Mouse (Mus musculus) heart, embryonic 11.5 days (tissue): ENCODE data around the gene Atp13a1. TPM values are rescaled to one million over a fixed set of nuclear protein-coding genes. Genes with fewer than 3 reads are reported as not detected.
A peak's percentile ranks its signal among the peaks of the same experiment; 100 is the strongest.

Experiments
- ATAC-seq: fragments of 200-750 bp; cut with Nextera tagmentation; replicated peaks from 2 replicates; pipeline ENCODE4 v1.8.0; 2017; ENCODE audit warnings: moderate library complexity; ENCODE audit not compliant: insufficient number of reproducible peaks, low FRiP score, low TSS enrichment
- H3K27ac ChIP-seq: fragments of 300-500 bp; sonication (generic); 2 replicates; pipeline ENCODE4 v1.5.1; 2014; ENCODE audit warnings: mild to moderate bottlenecking, low read depth, low read length
- H3K27me3 ChIP-seq: fragments of 300-500 bp; sonication (generic); 2 replicates; pipeline ENCODE4 v1.6.1; 2014; ENCODE audit warnings: mild to moderate bottlenecking, low read length, mixed read lengths; ENCODE audit not compliant: control insufficient read depth, insufficient read depth
- H3K36me3 ChIP-seq: fragments of 300-500 bp; sonication (generic); 2 replicates; pipeline ENCODE4 v1.6.1; 2014; ENCODE audit warnings: mild to moderate bottlenecking, low read length, moderate library complexity, mixed read lengths; ENCODE audit not compliant: control insufficient read depth, insufficient read depth
- H3K4me1 ChIP-seq: fragments of 300-500 bp; sonication (generic); 2 replicates; pipeline ENCODE4 v1.6.1; 2014; ENCODE audit warnings: low read length; ENCODE audit not compliant: control insufficient read depth, insufficient read depth
- H3K4me2 ChIP-seq: fragments of 300-500 bp; sonication (generic); 2 replicates; pipeline ENCODE4 v1.6.1; 2014; ENCODE audit warnings: mild to moderate bottlenecking, moderate library complexity
- H3K4me3 ChIP-seq: fragments of 300-500 bp; sonication (generic); 2 replicates; pipeline ENCODE4 v1.5.1; 2014; ENCODE audit warnings: low read depth, low read length
- H3K9ac ChIP-seq: fragments of 300-500 bp; sonication (generic); 2 replicates; pipeline ENCODE4 v1.6.1; 2014; ENCODE audit warnings: mild to moderate bottlenecking, low read depth, low read length, moderate library complexity
- H3K9me3 ChIP-seq: fragments of 300-500 bp; sonication (generic); replicated peaks from 2 replicates; pipeline ENCODE4 v1.6.1; 2016; ENCODE audit warnings: low read length; ENCODE audit not compliant: control insufficient read depth
- WGBS: fragments of 180-500 bp; shearing (Covaris S2); extraction: QIAGEN DNeasy Blood & Tissue Kit; methylation state at CpG from one replicate; pipeline ENCODE4 v1.1.7; 2014; ENCODE audit not compliant: insufficient replicate concordance; 5-methylcytosine and 5-hydroxymethylcytosine counted together
- polyA plus RNA-seq: library from polyadenylated mRNA; unstranded; fragments of >200 nt; fragmentation: Nextera tagmentation; extraction: Ambion mirVana; gene quantifications from 2 replicates; pipeline ENCODE4 v1.2.1, GENCODE M21; 2014

The Atp13a1 gene
- polyA plus RNA-seq, 1 experiment from 2014 or later, result 25.6 TPM

- no peak for ATAC-seq
- peaks cover 17% of the 10 kb centered on the region for H3K36me3 ChIP-seq
- no peaks in the 10 kb centered on the region for H3K9me3 ChIP-seq
- no peak overlapping the region for H3K9ac ChIP-seq
- H3K4me2 ChIP-seq, result no peak overlapping the region
- no peaks in the 10 kb centered on the region for H3K27me3 ChIP-seq
- no peak overlapping the region for H3K27ac ChIP-seq
- H3K4me1 ChIP-seq, result peaks cover 6% of the 10 kb centered on the region; the same call in 1 of the 2 replicates
- no peak overlapping the region for H3K4me3 ChIP-seq
- WGBS, result 84% methylated on average over 4 of the region's 4 CpGs
These were observed 24.4 kb downstream of the Atp13a1 start for GRCm38 (mm10) chr8:69815396-69815795.

DNA sequence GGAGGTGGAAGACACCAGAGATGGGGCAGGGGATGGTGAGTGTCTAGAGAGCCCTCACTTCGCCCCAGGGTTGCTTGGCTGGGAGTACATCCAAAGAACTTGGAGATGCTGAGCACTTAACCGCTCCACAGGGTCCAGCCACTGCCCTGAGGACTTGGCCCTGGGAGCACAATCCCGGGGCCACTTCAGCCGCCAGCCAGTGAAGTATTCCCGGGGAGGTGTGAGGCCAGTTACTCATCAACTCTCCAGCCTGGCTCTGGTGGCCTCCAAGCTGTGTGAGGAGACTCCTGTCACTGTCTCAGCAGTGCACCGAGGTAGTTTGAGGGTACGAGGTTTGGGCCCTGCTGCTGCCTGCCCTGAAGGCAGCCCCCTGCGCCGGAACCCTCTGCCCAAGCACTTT is 29.5 kb downstream of the Atp13a1 start:
- no peak overlapping the region for H3K9ac ChIP-seq
- 67% methylated on average over 9 of the region's 9 CpGs for WGBS
- H3K4me3 ChIP-seq, result no peak overlapping the region
- H3K9me3 ChIP-seq, result no peaks in the 10 kb centered on the region
- H3K4me1 ChIP-seq, result peaks cover 13% of the 10 kb centered on the region; the same call in 1 of the 2 replicates
- H3K27me3 ChIP-seq, result no peaks in the 10 kb centered on the region
- no peak overlapping the region for H3K27ac ChIP-seq
- no peak overlapping the region for H3K4me2 ChIP-seq
- H3K36me3 ChIP-seq, result 0 out of 2 replicates have a peak, but pooled peaks cover 4% of the 10 kb centered on the region
- no peak for ATAC-seq

- peaks cover 7% of the 10 kb centered on the region; the same call in 1 of the 2 replicates for H3K4me1 ChIP-seq
- peak overlapping the region; percentile 74 for H3K9ac ChIP-seq
- 0 out of 2 replicates have a peak, but pooled peaks cover 4% of the 10 kb centered on the region for H3K36me3 ChIP-seq
- H3K27me3 ChIP-seq, result no peaks in the 10 kb centered on the region
- no peaks in the 10 kb centered on the region for H3K9me3 ChIP-seq
- peak overlapping the region; percentile 51 for H3K4me3 ChIP-seq
- H3K4me2 ChIP-seq, result peak overlapping the region; percentile 88
- H3K27ac ChIP-seq, result no peak overlapping the region
- WGBS, result 0% methylated on average over 15 of the region's 22 CpGs
- ATAC-seq, result 0 out of 2 replicates have a peak, but pooled peaks have one; percentile 12
These were observed 31.0 kb downstream of the Atp13a1 start for GRCm38 (mm10) chr8:69821971-69822385.

DNA sequence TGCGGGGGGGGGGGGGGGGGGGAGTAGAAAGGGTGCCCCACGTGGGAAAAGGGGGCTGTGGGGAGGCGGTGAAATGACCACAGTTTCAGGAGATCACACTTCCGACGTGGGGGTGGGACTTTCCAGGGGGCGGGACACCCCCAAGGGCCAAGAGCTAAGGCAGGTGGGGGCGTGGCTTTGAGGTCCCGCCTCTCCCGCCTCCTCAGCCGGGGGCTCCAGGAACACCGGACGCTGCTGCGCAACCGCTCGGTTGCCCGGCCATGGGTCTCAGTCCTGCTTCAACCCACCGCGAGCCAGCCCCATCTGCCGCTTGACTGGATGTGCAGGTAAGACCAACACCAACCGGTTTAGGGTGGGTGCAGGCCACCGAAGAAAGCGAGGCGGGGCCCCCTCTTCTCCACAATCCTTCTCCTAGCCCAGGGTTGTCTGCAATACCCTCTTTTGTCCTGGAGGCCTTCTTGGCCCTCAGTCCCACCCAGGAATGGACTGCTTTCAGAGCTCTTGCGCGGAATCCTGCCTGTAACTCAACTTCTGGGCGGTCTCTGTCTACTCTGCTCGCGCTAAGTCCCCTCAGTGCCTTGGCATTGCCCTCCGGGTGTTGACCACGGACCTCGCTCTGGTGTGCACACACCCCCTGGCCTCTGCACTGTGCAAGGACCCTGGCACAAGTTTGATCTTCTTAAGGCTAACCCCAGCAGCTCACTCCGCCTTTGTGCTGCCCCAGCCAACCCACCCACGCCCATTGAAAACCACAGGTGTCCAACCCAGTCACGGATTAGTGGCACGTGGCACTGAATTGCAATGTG is 31.6 kb downstream of the Atp13a1 start, which contains the start of gene Lpar2:
Gene Lpar2 (plus strand): TSS at position 44 of the 806 bp plus-strand sequence.
- H3K4me3 ChIP-seq, result peak within 1 kb of the TSS; percentile 51
- H3K9me3 ChIP-seq, result no peaks in the 10 kb centered on the region
- 0 out of 2 replicates have a peak, but pooled peaks cover 4% of the 10 kb centered on the region for H3K36me3 ChIP-seq
- no peaks in the 10 kb centered on the region for H3K27me3 ChIP-seq
- 5% methylated on average over 25 of the region's 35 CpGs for WGBS
- peak within 1 kb of the TSS; percentile 36; the same call in 1 of the 2 replicates for H3K27ac ChIP-seq
- peaks cover 7% of the 10 kb centered on the region; the same call in 1 of the 2 replicates for H3K4me1 ChIP-seq
- H3K4me2 ChIP-seq, result peak within 1 kb of the TSS; percentile 88
- H3K9ac ChIP-seq, result peak within 1 kb of the TSS; percentile 74
- peak; percentile 76 for ATAC-seq

GRCm38 (mm10) chr8:69826371-69826770 is 35.4 kb downstream of the Atp13a1 start:
- no peak overlapping the region for H3K27ac ChIP-seq
- no peak overlapping the region for H3K4me3 ChIP-seq
- H3K9ac ChIP-seq, result no peak overlapping the region
- peaks cover 7% of the 10 kb centered on the region; the same call in 1 of the 2 replicates for H3K4me1 ChIP-seq
- 88% methylated on average over 12 of the region's 12 CpGs for WGBS
- no peak overlapping the region for H3K4me2 ChIP-seq
- 0 out of 2 replicates have a peak, but pooled peaks cover 2% of the 10 kb centered on the region for H3K36me3 ChIP-seq
- no peak for ATAC-seq
- no peaks in the 10 kb centered on the region for H3K27me3 ChIP-seq
- H3K9me3 ChIP-seq, result no peaks in the 10 kb centered on the region

DNA sequence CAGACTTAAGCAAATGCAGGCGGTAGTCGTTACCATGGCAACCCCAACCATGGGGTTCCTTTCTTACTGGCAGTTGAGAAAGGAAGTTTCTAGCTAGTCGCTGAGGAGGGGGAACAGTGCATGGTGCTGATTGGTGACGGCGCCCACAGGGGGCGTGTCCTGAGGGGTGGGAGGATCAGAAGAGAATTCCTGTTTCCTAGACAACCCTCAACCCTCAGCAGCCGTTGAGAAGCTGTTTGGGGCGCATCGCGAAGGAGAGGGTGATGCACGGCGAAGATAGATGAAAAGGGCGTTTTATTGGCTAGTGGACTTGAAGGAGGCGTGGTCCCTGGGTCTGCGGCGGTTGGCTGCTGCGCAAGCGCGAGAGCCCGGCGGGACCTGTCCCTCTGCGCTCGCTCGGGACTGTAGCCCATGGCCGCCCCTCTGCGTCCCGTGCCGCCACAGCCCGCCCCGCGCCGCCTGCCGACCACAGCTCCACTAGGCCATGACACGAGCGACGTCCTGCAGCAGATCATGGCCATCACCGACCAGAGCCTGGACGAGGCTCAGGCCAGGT is 41.4 kb downstream of the Atp13a1 start, which contains the start of gene Pbx4:
Gene Pbx4 (plus strand): TSS at position 194 of the 556 bp plus-strand sequence.
- Histone ChIP-seq H3K36me3 (no peaks in the 10 kb centered on the region), H3K4me3 (peak within 1 kb of the TSS; percentile 62), H3K9ac (peak within 1 kb of the TSS; percentile 70), H3K27ac (no peak within 1 kb of the TSS), H3K4me2 (peak within 1 kb of the TSS; percentile 94), H3K4me1 (peaks cover 5% of the 10 kb centered on the region; the same call in 1 of the 2 replicates), H3K9me3 (no peaks in the 10 kb centered on the region), H3K27me3 (no peaks in the 10 kb centered on the region)
- under 1% methylated on average over 38 of the region's 38 CpGs for WGBS
- ATAC-seq, result peak; percentile 84

- Histone ChIP-seq H3K27ac (no peak overlapping the region), H3K4me2 (no peak overlapping the region), H3K27me3 (no peaks in the 10 kb centered on the region), H3K4me3 (no peak overlapping the region), H3K4me1 (peaks cover 5% of the 10 kb centered on the region; the same call in 1 of the 2 replicates), H3K36me3 (no peaks in the 10 kb centered on the region), H3K9me3 (no peaks in the 10 kb centered on the region), H3K9ac (no peak overlapping the region)
- ATAC-seq, result no peak
- 64% methylated on average over 8 of the region's 8 CpGs for WGBS
These were observed 46.2 kb downstream of the Atp13a1 start for GRCm38 (mm10) chr8:69837057-69837682.
